Comparison of ENCODE assay signal across 17 mouse cellular contexts in genomic region chr14:100950681-100951119, GRCm38 (mm10).
A peak's percentile ranks its signal among the peaks of the same experiment; 100 is the strongest.
DNase-seq lines count a peak whose midpoint lies in the region; ATAC-seq and TF ChIP-seq lines count a peak whose summit lies in the region.
"Had no signal": no experiment of that assay in that cellular context is flagged by ENCODE, and none has a peak within 500 bp of the region (broad histone marks: within the 10 kb centered on the region; RNA-seq: fewer than 3 reads in every experiment).

No protein-coding gene starts in this region.

- H3K27me3 ChIP-seq in lung, embryonic 14.5 days (ENCODE audit: insufficient read depth, low read length), result no peaks in the 10 kb centered on the region
- H3K27me3 ChIP-seq in embryonic facial prominence, embryonic 14.5 days (replicated peaks; ENCODE audit: control insufficient read depth, insufficient read depth, low read length), result no peaks in the 10 kb centered on the region
- H3K27me3 ChIP-seq in limb, embryonic 14.5 days (ENCODE audit: control insufficient read depth, insufficient read depth, low read length), result no peaks in the 10 kb centered on the region
- no peaks in the 10 kb centered on the region for H3K27me3 ChIP-seq in hindbrain, embryonic 10.5 days (ENCODE audit: insufficient read depth, poor library complexity, severe bottlenecking)
- H3K27me3 ChIP-seq: hindbrain, embryonic 13.5 days had no signal

- no peak overlapping the region for H3K4me3 ChIP-seq in lung, embryonic 14.5 days (ENCODE audit: low read depth, low read length)
- H3K4me3 ChIP-seq in lung, adult 2 months (replicated peaks; ENCODE audit: extremely low read depth, low read depth, low read length), result no peak overlapping the region
- H3K4me3 ChIP-seq in embryonic facial prominence, embryonic 14.5 days (ENCODE audit: low read depth, low read length), result no peak overlapping the region
- no peak overlapping the region for H3K4me3 ChIP-seq in limb, embryonic 14.5 days (replicated peaks; ENCODE audit: low read length)
- no peak overlapping the region for H3K4me3 ChIP-seq in hindbrain, embryonic 10.5 days
- H3K4me3 ChIP-seq: hindbrain, embryonic 13.5 days had no signal

- H3K9me3 ChIP-seq in lung, embryonic 14.5 days (ENCODE audit: low read depth, low read length), result no peaks in the 10 kb centered on the region
- H3K9me3 ChIP-seq in embryonic facial prominence, embryonic 14.5 days (ENCODE audit: control insufficient read depth, low read length), result no peaks in the 10 kb centered on the region
- no peaks in the 10 kb centered on the region for H3K9me3 ChIP-seq in limb, embryonic 14.5 days (ENCODE audit: control insufficient read depth, low read length)
- peaks cover 4% of the 10 kb centered on the region; the same call in 1 of the 2 replicates for H3K9me3 ChIP-seq in hindbrain, embryonic 10.5 days
- H3K9me3 ChIP-seq: hindbrain, embryonic 13.5 days had no signal

- H3K4me1 ChIP-seq in lung, embryonic 14.5 days (ENCODE audit: insufficient read depth), result no peaks in the 10 kb centered on the region
- no peaks in the 10 kb centered on the region for H3K4me1 ChIP-seq in lung, adult 2 months (ENCODE audit: control insufficient read depth, insufficient read depth, low read length)
- H3K4me1 ChIP-seq in embryonic facial prominence, embryonic 14.5 days (ENCODE audit: control insufficient read depth, insufficient read depth, low read length), result no peaks in the 10 kb centered on the region
- H3K4me1 ChIP-seq in limb, embryonic 14.5 days (ENCODE audit: control insufficient read depth, insufficient read depth, low read length), result 0 out of 2 replicates have a peak, but pooled peaks cover 9% of the 10 kb centered on the region
- no peaks in the 10 kb centered on the region for H3K4me1 ChIP-seq in hindbrain, embryonic 10.5 days (replicated peaks)
- H3K4me1 ChIP-seq: hindbrain, embryonic 13.5 days had no signal

- peak; percentile 43 for DNase-seq in lung, embryonic 14.5 days
- DNase-seq in lung, adult 2 months, result no peak
- DNase-seq in embryo, embryonic 11 days, result peak; percentile 71
- DNase-seq in embryonic facial prominence, embryonic 14.5 days (ENCODE audit: low spot score), result peak; percentile 89
- DNase-seq in limb, embryonic 14.5 days (ENCODE audit: low spot score), result peak; percentile 71
- DNase-seq in hindbrain, embryonic 10.5 days (ENCODE audit: low spot score), result no peak
- no peak for DNase-seq in adrenal gland, postnatal 25 days
- DNase-seq: adrenal gland, adult 8-10 months; cerebellum, adult 8-10 months; heart, adult 18-20 months; kidney, adult 8-10 months; kidney, postnatal 4 days; left cerebral cortex, postnatal 4 days; liver, postnatal 0 days had no signal

- no peak for TF ChIP-seq CTCF in lung, embryonic 14.5 days (IDR thresholded peaks at IDR 0.05; ENCODE audit: low read depth)
- no peak for TF ChIP-seq CTCF in lung, adult 2 months (IDR thresholded peaks at IDR 0.05; ENCODE audit: insufficient read depth, low read length)

- 39% methylated on average over 3 of the region's 3 CpGs for WGBS in lung, embryonic 14.5 days
- WGBS in lung, adult 2 months, result 61% methylated on average over 3 of the region's 3 CpGs
- 17% methylated on average over 3 of the region's 3 CpGs for WGBS in embryonic facial prominence, embryonic 14.5 days
- 17% methylated on average over 3 of the region's 3 CpGs for WGBS in limb, embryonic 14.5 days
- WGBS in hindbrain, embryonic 10.5 days, result 65% methylated on average over 3 of the region's 3 CpGs

- H3K27ac ChIP-seq in lung, embryonic 14.5 days (ENCODE audit: low read depth), result no peak overlapping the region
- peak overlapping the region; percentile 44; the same call in 1 of the 2 replicates for H3K27ac ChIP-seq in embryonic facial prominence, embryonic 14.5 days (replicated peaks; ENCODE audit: low read depth, low read length)
- H3K27ac ChIP-seq in limb, embryonic 14.5 days (replicated peaks; ENCODE audit: low read depth, low read length), result no peak overlapping the region
- no peak overlapping the region for H3K27ac ChIP-seq in hindbrain, embryonic 10.5 days
- H3K27ac ChIP-seq: hindbrain, embryonic 13.5 days had no signal

- no peaks in the 10 kb centered on the region for H3K36me3 ChIP-seq in lung, embryonic 14.5 days (ENCODE audit: insufficient read depth)
- H3K36me3 ChIP-seq in embryonic facial prominence, embryonic 14.5 days (ENCODE audit: control insufficient read depth, insufficient read depth, low read length), result no peaks in the 10 kb centered on the region
- H3K36me3 ChIP-seq in limb, embryonic 14.5 days (ENCODE audit: control insufficient read depth, insufficient read depth, low read length), result no peaks in the 10 kb centered on the region
- H3K36me3 ChIP-seq in hindbrain, embryonic 10.5 days, result no peaks in the 10 kb centered on the region
- H3K36me3 ChIP-seq: G1E; hindbrain, embryonic 13.5 days had no signal

- no peak for TF ChIP-seq POLR2A in lung, adult 2 months (IDR thresholded peaks at IDR 0.05; ENCODE audit: borderline replicate concordance, extremely low read depth, low read depth, low read length)
- no peak for TF ChIP-seq POLR2A in limb, embryonic 14.5 days (IDR thresholded peaks at IDR 0.05; ENCODE audit: borderline replicate concordance, extremely low read depth, insufficient read depth, insufficient read length)

- ATAC-seq in lung, embryonic 14.5 days (ENCODE audit: insufficient read depth), result peak; percentile 58; the same call in 1 of the 2 replicates
- ATAC-seq in embryonic facial prominence, embryonic 14.5 days (ENCODE audit: low read depth), result peak; percentile 82
- ATAC-seq in limb, embryonic 14.5 days (ENCODE audit: low FRiP score, low read depth), result peak; percentile 55; the same call in 1 of the 2 replicates
- no peak for ATAC-seq in inflammation-experienced regulatory T-cells, adult 6 months
- ATAC-seq: liver, postnatal 0 days had no signal

- H3K9ac ChIP-seq in lung, embryonic 14.5 days, result no peak overlapping the region
- H3K9ac ChIP-seq in embryonic facial prominence, embryonic 14.5 days (ENCODE audit: low read depth, low read length), result no peak overlapping the region
- no peak overlapping the region for H3K9ac ChIP-seq in limb, embryonic 14.5 days (ENCODE audit: low read depth, low read length, severe bottlenecking)
- H3K9ac ChIP-seq: hindbrain, embryonic 13.5 days; liver, postnatal 0 days had no signal

- no peak overlapping the region for H3K4me2 ChIP-seq in lung, embryonic 14.5 days
- no peak overlapping the region; the same call in 1 of the 2 replicates for H3K4me2 ChIP-seq in embryonic facial prominence, embryonic 14.5 days (ENCODE audit: low read depth, low read length)
- no peak overlapping the region for H3K4me2 ChIP-seq in limb, embryonic 14.5 days (replicated peaks; ENCODE audit: low read depth, low read length, severe bottlenecking)
- H3K4me2 ChIP-seq: hindbrain, embryonic 13.5 days had no signal

Comparison
In these comparisons a context has a peak if more than half of its experiments do, and no peak if none do; other contexts are left out.
1. DNase-seq: peak in lung, embryonic 14.5 days (single experiment), embryo, embryonic 11 days (single experiment), embryonic facial prominence, embryonic 14.5 days (single experiment) and limb, embryonic 14.5 days (single experiment); none in lung, adult 2 months (single experiment), hindbrain, embryonic 10.5 days (single experiment) and adrenal gland, postnatal 25 days (single experiment).